Mouse (Mus musculus): ENCODE data around the gene Bap1.

GRCm38 (mm10) chr14:31237101-31237882 is 14.0 kb upstream of the Bap1 start:
- TF ChIP-seq CTCF (IDR thresholded peaks at IDR 0.05) (no peak), EP300 (IDR thresholded peaks at IDR 0.05) (peak; percentile 84)
